Mouse (Mus musculus): ENCODE results near the gene Mfap5. TPM values are rescaled to one million over a fixed set of nuclear protein-coding genes. Genes with fewer than 3 reads are reported as not detected.
"Not testable (repeated sequence)": the region's sequence is repeated elsewhere in the genome, so short reads cannot be mapped to it uniquely, and the experiment has no call there.

Gene Mfap5
- total RNA-seq, 2 experiments from 2014 or later = 36.4 to 38.2 TPM

- intact Hi-C loops (cut with DNase I) = no loop called here
- no peak for DNase-seq
Measured at GRCm38 (mm10) chr6:122555266-122555665, 49.6 kb downstream of the Mfap5 start.

- intact Hi-C loops (cut with DNase I) = no loop called here
- DNase-seq = peak in 1 of 2 experiments; percentile 27
Measured at GRCm38 (mm10) chr6:122556959-122557561, 51.4 kb downstream of the Mfap5 start.

GRCm38 (mm10) chr6:122560427-122560826 is 54.8 kb downstream of the Mfap5 start:
- peak; percentile 49 to 57 for DNase-seq
- intact Hi-C loops (cut with DNase I) = loop anchor here (5.0 kb wide), 1 partner anchor 63 kb away; the partner anchor contains the start of gene Rimklb

GRCm38 (mm10) chr6:122561005-122561404 is 55.4 kb downstream of the Mfap5 start:
- intact Hi-C loops (cut with DNase I) = loop anchor here (5.0 kb wide), 1 partner anchor 64 kb away; the partner anchor contains the start of gene Rimklb
- no peak for DNase-seq

- peak in 1 of 2 experiments; percentile 25 for DNase-seq
- intact Hi-C loops (cut with DNase I) = loop anchor here (5.0 kb wide), 1 partner anchor 65 kb away; the partner anchor contains the start of gene Rimklb
Measured at GRCm38 (mm10) chr6:122562463-122562862, 56.8 kb downstream of the Mfap5 start.

- DNase-seq = no peak
- intact Hi-C loops (cut with DNase I) = no loop called here
Measured at GRCm38 (mm10) chr6:122565070-122565784, 59.6 kb downstream of the Mfap5 start.

- DNase-seq = no peak
- intact Hi-C loops (cut with DNase I) = no loop called here
Measured at GRCm38 (mm10) chr6:122569113-122569512, 63.5 kb downstream of the Mfap5 start.

- intact Hi-C loops (cut with DNase I) = no loop called here
- no peak for DNase-seq
Measured at GRCm38 (mm10) chr6:122569762-122570161, 64.1 kb downstream of the Mfap5 start.

- DNase-seq = no peak
- intact Hi-C loops (cut with DNase I) = no loop called here
Measured at GRCm38 (mm10) chr6:122570695-122571616, 65.3 kb downstream of the Mfap5 start.

- intact Hi-C loops (cut with DNase I) = no loop called here
- DNase-seq = no peak
Measured at GRCm38 (mm10) chr6:122571617-122571959, 65.9 kb downstream of the Mfap5 start.

- intact Hi-C loops (cut with DNase I) = not testable (repeated sequence)
Measured at GRCm38 (mm10) chr6:122575037-122575436, 69.4 kb downstream of the Mfap5 start.

GRCm38 (mm10) chr6:122577030-122577429 is 71.4 kb downstream of the Mfap5 start:
- intact Hi-C loops (cut with DNase I) = no loop called here
- DNase-seq = no peak

More at GRCm38 (mm10) chr6:122575037-122575436, 69.4 kb downstream of the Mfap5 start:
- DNase-seq = not testable (repeated sequence)

Other genes starting within 250 kb of the Mfap5 start
- not detected for gene Klrg1, start 223.0 kb upstream of the Mfap5 start, total RNA-seq (2021)
- 10 to 100 TPM; 17.1 to 20.7 TPM for gene M6pr, start 197.1 kb upstream of the Mfap5 start, total RNA-seq (2021)
- gene Phc1, start 165.3 kb upstream of the Mfap5 start, total RNA-seq (2021) = 10 to 100 TPM; 17.6 to 22.9 TPM
- gene Rimklb, start 7.1 kb upstream of the Mfap5 start, total RNA-seq (2021) = under 1 TPM in 1 of 2 experiments, not detected in 1; 0.79 TPM
- not detected for gene Aicda, start 48.0 kb downstream of the Mfap5 start, total RNA-seq (2021)
- 1 to 10 TPM; 2.1 TPM for gene Apobec1, start 96.6 kb downstream of the Mfap5 start, total RNA-seq (2021)
- not detected for gene Gdf3, start 104.2 kb downstream of the Mfap5 start, total RNA-seq (2021)
- gene Dppa3, start 120.6 kb downstream of the Mfap5 start, total RNA-seq (2021) = not detected
- not detected for gene Nanog, start 201.6 kb downstream of the Mfap5 start, total RNA-seq (2021)

Data from gastrocnemius, postnatal 36 days (tissue).